Mouse (Mus musculus) forebrain, postnatal 0 days (tissue): ENCODE measurements at regions not wholly inside any gene's neighbourhood (a gene's known extent, or its start where the extent isn't known, plus 50 kb on each side); places are given as distances from the start of the nearest gene placed in this dataset.

Source experiments
- ATAC-seq: fragments of 200-750 bp; cut with Nextera tagmentation; 2 replicates; pipeline ENCODE4 v1.8.0; 2017; ENCODE audit warnings: mild to moderate bottlenecking, moderate library complexity
- DNase-seq: peaks from one replicate; pipeline ENCODE4 v3.0.0-alpha.2; 2015
- H3K27ac ChIP-seq: fragments of 300-500 bp; sonication (generic); 2 replicates; pipeline ENCODE4 v1.5.1; 2014; ENCODE audit warnings: low read depth, mild to moderate bottlenecking, antibody characterized with exemption, low read length, moderate library complexity, mixed read lengths
- H3K27me3 ChIP-seq: fragments of 300-500 bp; sonication (generic); 2 replicates; pipeline ENCODE4 v1.6.1; 2014; ENCODE audit warnings: mild to moderate bottlenecking, low read length, mixed read lengths; ENCODE audit not compliant: insufficient read depth
- H3K36me3 ChIP-seq: fragments of 300-500 bp; sonication (generic); 2 replicates; pipeline ENCODE4 v1.6.1; 2014; ENCODE audit warnings: mild to moderate bottlenecking, moderate library complexity; ENCODE audit not compliant: insufficient read depth
- H3K4me1 ChIP-seq: fragments of 300-500 bp; sonication (generic); 2 replicates; pipeline ENCODE4 v1.6.1; 2014; ENCODE audit warnings: antibody characterized with exemption; ENCODE audit not compliant: insufficient read depth
- H3K4me2 ChIP-seq: fragments of 300-500 bp; sonication (generic); 2 replicates; pipeline ENCODE4 v1.6.1; 2014; ENCODE audit warnings: low read depth, mild to moderate bottlenecking, moderate library complexity
- H3K4me3 ChIP-seq: fragments of 300-500 bp; sonication (generic); 2 replicates; pipeline ENCODE4 v1.5.1; 2014; ENCODE audit warnings: low read depth, low read length, mixed read lengths
- H3K9ac ChIP-seq: fragments of 300-500 bp; sonication (generic); 2 replicates; pipeline ENCODE4 v1.6.1; 2014; ENCODE audit warnings: mild to moderate bottlenecking
- H3K9me3 ChIP-seq: fragments of 300-500 bp; sonication (generic); 2 replicates; pipeline ENCODE4 v1.6.1; 2016; ENCODE audit warnings: low read length
- CTCF ChIP-seq: sonication (generic); IDR thresholded peaks from 2 replicates; pipeline ENCODE4 v1.5.1; 2016; ENCODE audit warnings: antibody characterized with exemption, control low read depth, low read depth
- WGBS: fragments of 180-500 bp; shearing (Covaris S2); extraction: QIAGEN DNeasy Blood & Tissue Kit; methylation state at CpG from one replicate; pipeline ENCODE4 v1.1.7; 2014; 5-methylcytosine and 5-hydroxymethylcytosine counted together

- ATAC-seq (peak; percentile 19; the same call in 1 of the 2 replicates), DNase-seq (no peak)
Measured at GRCm38 (mm10) chr4:32161871-32162656, 76.5 kb upstream of the Bach2 start.

GRCm38 (mm10) chr4:32162694-32163240 is 75.8 kb upstream of the Bach2 start:
- Histone ChIP-seq H3K9me3 (no peaks in the 10 kb centered on the region), H3K4me3 (no peak overlapping the region), H3K4me2 (no peak overlapping the region), H3K9ac (no peak overlapping the region), H3K27me3 (no peaks in the 10 kb centered on the region), H3K27ac (no peak overlapping the region), H3K36me3 (no peaks in the 10 kb centered on the region), H3K4me1 (peaks cover 14% of the 10 kb centered on the region; the same call in 1 of the 2 replicates)
- DNase-seq (peak; percentile 37), ATAC-seq (peak; percentile 67; the same call in 1 of the 2 replicates)
- 71% methylated on average over 12 of the region's 12 CpGs for WGBS
- no peak for TF ChIP-seq CTCF

More at GRCm38 (mm10) chr4:32161871-32162656, 76.5 kb upstream of the Bach2 start:
- Histone ChIP-seq H3K36me3 (no peaks in the 10 kb centered on the region), H3K4me1 (peaks cover 14% of the 10 kb centered on the region; the same call in 1 of the 2 replicates), H3K27ac (0 out of 2 replicates have a peak overlapping the region, but pooled peaks have one; percentile 10), H3K4me2 (no peak overlapping the region), H3K4me3 (no peak overlapping the region), H3K27me3 (no peaks in the 10 kb centered on the region), H3K9ac (no peak overlapping the region), H3K9me3 (no peaks in the 10 kb centered on the region)
- WGBS = 26% methylated on average over 10 of the region's 10 CpGs
- TF ChIP-seq CTCF = no peak

DNA sequence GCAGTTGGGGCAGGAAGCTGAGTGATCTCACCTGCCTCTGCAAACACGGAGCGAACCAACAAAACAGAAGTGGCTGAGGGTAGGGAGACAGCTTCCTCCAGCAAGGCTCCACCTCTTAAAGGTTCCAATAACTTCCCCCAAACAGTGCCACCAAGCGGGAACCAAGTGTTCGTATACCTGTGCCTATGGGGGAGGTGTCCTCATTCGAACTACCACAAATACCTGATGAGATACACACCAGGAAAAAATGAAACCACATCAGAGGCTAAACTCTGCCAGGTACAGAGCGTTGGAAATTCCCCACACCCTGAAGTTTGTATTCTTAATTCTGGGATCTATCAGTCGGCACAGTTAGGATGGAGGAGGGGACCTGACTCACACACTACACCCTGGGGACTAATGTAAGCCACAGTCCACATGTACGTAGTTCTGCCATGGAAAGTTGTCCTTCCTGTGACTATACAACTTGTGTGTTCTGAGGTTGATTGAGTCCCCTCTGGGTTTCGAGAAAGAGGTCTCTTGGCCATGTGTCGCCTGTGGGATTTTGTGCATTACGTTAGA is 74.4 kb upstream of the Bach2 start:
- ATAC-seq (no peak), DNase-seq (no peak)
- no peak overlapping the region for H3K4me3 ChIP-seq
- TF ChIP-seq CTCF = no peak
- 91% methylated on average over 11 of the region's 11 CpGs for WGBS
- no peaks in the 10 kb centered on the region for H3K36me3 ChIP-seq
- H3K27me3 ChIP-seq = no peaks in the 10 kb centered on the region
- H3K9me3 ChIP-seq = no peaks in the 10 kb centered on the region
- no peak overlapping the region for H3K4me2 ChIP-seq
- H3K9ac ChIP-seq = no peak overlapping the region
- peaks cover 14% of the 10 kb centered on the region; the same call in 1 of the 2 replicates for H3K4me1 ChIP-seq
- H3K27ac ChIP-seq = no peak overlapping the region

GRCm38 (mm10) chr4:32164736-32165241 is 73.8 kb upstream of the Bach2 start:
- no peak for TF ChIP-seq CTCF
- ATAC-seq (no peak), DNase-seq (no peak)
- H3K27me3 ChIP-seq = no peaks in the 10 kb centered on the region
- H3K36me3 ChIP-seq = no peaks in the 10 kb centered on the region
- no peak overlapping the region for H3K27ac ChIP-seq
- no peak overlapping the region for H3K9ac ChIP-seq
- 81% methylated on average over 11 of the region's 11 CpGs for WGBS
- no peak overlapping the region for H3K4me2 ChIP-seq
- no peaks in the 10 kb centered on the region for H3K9me3 ChIP-seq
- H3K4me3 ChIP-seq = no peak overlapping the region
- peaks cover 14% of the 10 kb centered on the region; the same call in 1 of the 2 replicates for H3K4me1 ChIP-seq

GRCm38 (mm10) chr4:32165918-32166528 is 72.6 kb upstream of the Bach2 start:
- Histone ChIP-seq H3K9ac (no peak overlapping the region), H3K4me1 (peaks cover 14% of the 10 kb centered on the region; the same call in 1 of the 2 replicates), H3K27ac (no peak overlapping the region), H3K4me3 (no peak overlapping the region), H3K9me3 (no peaks in the 10 kb centered on the region), H3K36me3 (no peaks in the 10 kb centered on the region), H3K4me2 (no peak overlapping the region), H3K27me3 (no peaks in the 10 kb centered on the region)
- WGBS = 31% methylated on average over 12 of the region's 12 CpGs
- TF ChIP-seq CTCF = no peak
- DNase-seq (no peak), ATAC-seq (no peak)

- no peaks in the 10 kb centered on the region for H3K9me3 ChIP-seq
- H3K4me3 ChIP-seq = no peak overlapping the region
- no peaks in the 10 kb centered on the region for H3K36me3 ChIP-seq
- no peak for ATAC-seq
- WGBS = 29% methylated on average over 11 of the region's 11 CpGs
- no peak for DNase-seq
- H3K27ac ChIP-seq = no peak overlapping the region
- peaks cover 7% of the 10 kb centered on the region; the same call in 1 of the 2 replicates for H3K4me1 ChIP-seq
- no peak for TF ChIP-seq CTCF
- no peak overlapping the region for H3K9ac ChIP-seq
- H3K4me2 ChIP-seq = no peak overlapping the region
- no peaks in the 10 kb centered on the region for H3K27me3 ChIP-seq
Measured at GRCm38 (mm10) chr4:32167151-32167550, 71.5 kb upstream of the Bach2 start.
